Mouse (Mus musculus): ENCODE results near the gene Dock8. TPM values are rescaled to one million over a fixed set of nuclear protein-coding genes. Genes with fewer than 3 reads are reported as not detected.
A peak's percentile ranks its signal among the peaks of the same experiment; 100 is the strongest.

Gene Dock8
- total and polyA plus RNA-seq, 3 experiments: 9.8 to 37.5 (median 22.4) TPM

- Histone ChIP-seq H3K9me3 (replicated peaks; ENCODE audit: low read length) (no peaks in the 10 kb centered on the region), H3K79me2 (replicated peaks; ENCODE audit: control insufficient read depth, extremely low read depth, insufficient read depth, poor library complexity, severe bottlenecking) (no peaks in the 10 kb centered on the region), H3K36me3 (replicated peaks in 1 of 2; ENCODE audit: control insufficient read depth in 1 of 2, insufficient read depth in 1 of 2, low read length in 1 of 2) (no peaks in the 10 kb centered on the region), H3K27ac (ENCODE audit: insufficient read depth, low read depth) (no peak overlapping the region), H3K27me3 (replicated peaks) (peaks cover 33% of the 10 kb centered on the region), H3K9ac (ENCODE audit: insufficient read depth, low read depth) (no peak overlapping the region), H3K4me2 (ENCODE audit: insufficient read depth, low read depth, poor library complexity, severe bottlenecking) (peak overlapping the region; percentile 72), H3K4me3 (replicated peaks in 1 of 3; ENCODE audit: low read depth in 2 of 3, low read length in 2 of 3, poor library complexity in 1 of 3) (no peak overlapping the region), H3K4me1 (ENCODE audit: control insufficient read depth in 1 of 2, insufficient read depth in 2 of 2) (peaks cover 7 to 36% of the 10 kb centered on the region in 2 experiments)
- DNase-seq (ENCODE audit: extremely low read depth): no peak
- TF ChIP-seq MEF2A (IDR thresholded peaks at IDR 0.05; ENCODE audit: borderline replicate concordance, low read depth, low read length) (0 out of 2 replicates have a peak, but pooled peaks have one; percentile 29), MYC (IDR thresholded peaks at IDR 0.05; ENCODE audit: low read depth, low read length) (0 out of 2 replicates have a peak, but pooled peaks have one; percentile 27), NELFE (IDR thresholded peaks at IDR 0.05; ENCODE audit: low read depth, low read length) (no peak), TCF12 (IDR thresholded peaks at IDR 0.05; ENCODE audit: low read depth, low read length) (no peak), ZKSCAN1 (IDR thresholded peaks at IDR 0.05; ENCODE audit: borderline replicate concordance, low read depth, low read length) (no peak)
- dilution Hi-C loops (cut with MboI; ENCODE audit: extremely low pct_ligation_motif_present, extremely low pct_unique_long_range_greater_than_20kb, low sequenced_read_pairs): no loop called here
- in situ Hi-C loops (cut with MboI; ENCODE audit: low pct_ligation_motif_present, low pct_unique_long_range_greater_than_20kb, low sequenced_read_pairs): no loop called here
Measured at GRCm38 (mm10) chr19:24998561-24998960, 773 bp upstream of the Dock8 start.

GRCm38 (mm10) chr19:25000153-25000552 lies 819 bp downstream of the Dock8 start:
- in situ Hi-C loops (cut with MboI; ENCODE audit: low pct_ligation_motif_present, low pct_unique_long_range_greater_than_20kb, low sequenced_read_pairs) (no loop called here), dilution Hi-C loops (cut with MboI; ENCODE audit: extremely low pct_ligation_motif_present, extremely low pct_unique_long_range_greater_than_20kb, low sequenced_read_pairs) (no loop called here)
- Histone ChIP-seq H3K36me3 (replicated peaks in 1 of 2; ENCODE audit: control insufficient read depth in 1 of 2, insufficient read depth in 1 of 2, low read length in 1 of 2) (no peaks in the 10 kb centered on the region), H3K27me3 (replicated peaks) (peaks cover 33% of the 10 kb centered on the region), H3K4me1 (ENCODE audit: control insufficient read depth in 1 of 2, insufficient read depth in 2 of 2) (peaks cover 7 to 45% of the 10 kb centered on the region in 2 experiments), H3K79me2 (replicated peaks; ENCODE audit: control insufficient read depth, extremely low read depth, insufficient read depth, poor library complexity, severe bottlenecking) (no peaks in the 10 kb centered on the region), H3K27ac (ENCODE audit: insufficient read depth, low read depth) (no peak overlapping the region), H3K4me3 (replicated peaks in 1 of 3; ENCODE audit: low read depth in 2 of 3, low read length in 2 of 3, poor library complexity in 1 of 3) (peak overlapping the region; percentile 71 to 80 (median 76)), H3K4me2 (ENCODE audit: insufficient read depth, low read depth, poor library complexity, severe bottlenecking) (peak overlapping the region; percentile 88), H3K9ac (ENCODE audit: insufficient read depth, low read depth) (peak overlapping the region; percentile 50), H3K9me3 (replicated peaks; ENCODE audit: low read length) (no peaks in the 10 kb centered on the region)
- no peak for DNase-seq (ENCODE audit: extremely low read depth)
- no peak for TF ChIP-seq GABPA (IDR thresholded peaks at IDR 0.05; ENCODE audit: insufficient replicate concordance, low read depth, low read length)
- no peak for TF ChIP-seq BHLHE40 (IDR thresholded peaks at IDR 0.05; ENCODE audit: low read depth, low read length)
- TF ChIP-seq USF1 (IDR thresholded peaks at IDR 0.05; ENCODE audit: low read depth, low read length): no peak
- TF ChIP-seq SIN3A (IDR thresholded peaks at IDR 0.05; ENCODE audit: low read length): no peak
- no peak for TF ChIP-seq IRF4 (IDR thresholded peaks at IDR 0.05; ENCODE audit: low read depth, low read length)
- TF ChIP-seq E2F4 (IDR thresholded peaks at IDR 0.05; ENCODE audit: insufficient replicate concordance, low read depth, low read length): no peak
- TF ChIP-seq TCF12 (IDR thresholded peaks at IDR 0.05; ENCODE audit: low read depth, low read length): no peak; the same call in 1 of the 2 replicates
- no peak for TF ChIP-seq ZKSCAN1 (IDR thresholded peaks at IDR 0.05; ENCODE audit: borderline replicate concordance, low read depth, low read length)
- no peak for TF ChIP-seq ZC3H11A (IDR thresholded peaks at IDR 0.05; ENCODE audit: low read depth, low read length)
- TF ChIP-seq TBP (conservative IDR thresholded peaks at IDR 0.05; ENCODE audit: low read depth, low read length): no peak
- no peak for TF ChIP-seq JUND (conservative IDR thresholded peaks at IDR 0.05; ENCODE audit: low read depth, low read length)
- TF ChIP-seq MAFK (IDR thresholded peaks at IDR 0.05; ENCODE audit: insufficient replicate concordance, low read length): no peak
- TF ChIP-seq RCOR1 (conservative IDR thresholded peaks at IDR 0.05; ENCODE audit: low read depth, low read length): no peak
- TF ChIP-seq RAD21 (IDR thresholded peaks at IDR 0.05; ENCODE audit: low read depth, low read length): no peak
- TF ChIP-seq MEF2A (IDR thresholded peaks at IDR 0.05; ENCODE audit: borderline replicate concordance, low read depth, low read length): no peak
- TF ChIP-seq NELFE (IDR thresholded peaks at IDR 0.05; ENCODE audit: low read depth, low read length): no peak
- TF ChIP-seq MAZ (IDR thresholded peaks at IDR 0.05; ENCODE audit: low read depth, low read length): no peak
- no peak for TF ChIP-seq CHD1 (IDR thresholded peaks at IDR 0.05; ENCODE audit: low read depth, low read length)
- no peak for TF ChIP-seq MYC (IDR thresholded peaks at IDR 0.05; ENCODE audit: low read depth, low read length)
- TF ChIP-seq POLR2A (IDR thresholded peaks at IDR 0.05; ENCODE audit: low read depth, low read length): no peak
